Mouse (Mus musculus) limb, embryonic 11.5 days (tissue): Measurements from ENCODE around the gene Ipo5. TPM values are rescaled to one million over a fixed set of nuclear protein-coding genes. Genes with fewer than 3 reads are reported as not detected.

Source experiments
- ATAC-seq: fragments of 200-750 bp; cut with Nextera tagmentation; 2 replicates; pipeline ENCODE4 v1.8.0; 2017; ENCODE audit warnings: low read depth; ENCODE audit not compliant: insufficient number of reproducible peaks, low FRiP score, low TSS enrichment
- DNase-seq: peaks from one replicate; pipeline ENCODE4 v3.0.0-alpha.2; 2015; ENCODE audit warnings: low spot score
- H3K27ac ChIP-seq: fragments of 300-500 bp; sonication (generic); replicated peaks from 2 replicates; pipeline ENCODE4 v1.5.1; 2014; ENCODE audit warnings: low read depth, mild to moderate bottlenecking, low read length
- H3K27me3 ChIP-seq: fragments of 300-500 bp; sonication (generic); 2 replicates; pipeline ENCODE4 v1.6.1; 2014; ENCODE audit warnings: mild to moderate bottlenecking, low read length, mixed read lengths; ENCODE audit not compliant: control insufficient read depth, insufficient read depth
- H3K36me3 ChIP-seq: fragments of 300-500 bp; sonication (generic); 2 replicates; pipeline ENCODE4 v1.6.1; 2014; ENCODE audit warnings: mild to moderate bottlenecking, low read length, moderate library complexity, mixed read lengths; ENCODE audit not compliant: control insufficient read depth, insufficient read depth
- H3K4me1 ChIP-seq: fragments of 300-500 bp; sonication (generic); 2 replicates; pipeline ENCODE4 v1.6.1; 2014; ENCODE audit warnings: low read length, mixed read lengths; ENCODE audit not compliant: control insufficient read depth, insufficient read depth
- H3K4me2 ChIP-seq: fragments of 300-500 bp; sonication (generic); 2 replicates; pipeline ENCODE4 v1.6.1; 2014; ENCODE audit warnings: low read depth, mild to moderate bottlenecking, moderate library complexity; ENCODE audit not compliant: severe bottlenecking
- H3K4me3 ChIP-seq: fragments of 300-500 bp; sonication (generic); 2 replicates; pipeline ENCODE4 v1.5.1; 2014; ENCODE audit warnings: low read depth, low read length
- H3K9ac ChIP-seq: fragments of 300-500 bp; sonication (generic); 2 replicates; pipeline ENCODE4 v1.6.1; 2014; ENCODE audit warnings: mild to moderate bottlenecking, low read length
- H3K9me3 ChIP-seq: fragments of 300-500 bp; sonication (generic); 2 replicates; pipeline ENCODE4 v1.6.1; 2016; ENCODE audit warnings: low read length; ENCODE audit not compliant: control insufficient read depth
- WGBS: fragments of 180-500 bp; shearing (Covaris S2); extraction: QIAGEN DNeasy Blood & Tissue Kit; methylation state at CpG from one replicate; pipeline ENCODE4 v1.1.7; 2014; 5-methylcytosine and 5-hydroxymethylcytosine counted together
- polyA plus RNA-seq: library from polyadenylated mRNA; unstranded; fragments of >200 nt; fragmentation: Nextera tagmentation; extraction: Ambion mirVana; gene quantifications from 2 replicates; pipeline ENCODE4 v1.2.1, GENCODE M21; 2014

Gene Ipo5
- polyA plus RNA-seq, 1 experiment from 2014 or later, result 131 TPM

GRCm38 (mm10) chr14:120960551-120960950, 49.5 kb downstream of the Ipo5 start:
- Histone ChIP-seq H3K4me3 (no peak overlapping the region), H3K27ac (no peak overlapping the region), H3K36me3 (no peaks in the 10 kb centered on the region), H3K27me3 (no peaks in the 10 kb centered on the region), H3K9ac (no peak overlapping the region), H3K9me3 (no peaks in the 10 kb centered on the region), H3K4me1 (no peaks in the 10 kb centered on the region), H3K4me2 (no peak overlapping the region)
- DNase-seq, result no peak
- WGBS, result 52% methylated on average over 8 of the region's 8 CpGs
- no peak for ATAC-seq

GRCm38 (mm10) chr14:120960991-120961390, 50.0 kb downstream of the Ipo5 start:
- H3K4me3 ChIP-seq, result no peak overlapping the region

GRCm38 (mm10) chr14:120967072-120967471, 56.0 kb downstream of the Ipo5 start:
- H3K4me3 ChIP-seq, result no peak overlapping the region
- H3K4me1 ChIP-seq, result no peaks in the 10 kb centered on the region
- no peaks in the 10 kb centered on the region for H3K27me3 ChIP-seq
- ATAC-seq, result no peak
- H3K27ac ChIP-seq, result no peak overlapping the region
- H3K36me3 ChIP-seq, result no peaks in the 10 kb centered on the region
- no peak overlapping the region for H3K9ac ChIP-seq
- no peak overlapping the region for H3K4me2 ChIP-seq
- WGBS, result 88% methylated on average over 6 of the region's 6 CpGs
- H3K9me3 ChIP-seq, result no peaks in the 10 kb centered on the region
- no peak for DNase-seq

More at GRCm38 (mm10) chr14:120960991-120961390, 50.0 kb downstream of the Ipo5 start:
- Histone ChIP-seq H3K4me2 (no peak overlapping the region), H3K9me3 (no peaks in the 10 kb centered on the region), H3K27ac (no peak overlapping the region), H3K36me3 (no peaks in the 10 kb centered on the region), H3K27me3 (no peaks in the 10 kb centered on the region), H3K9ac (no peak overlapping the region), H3K4me1 (no peaks in the 10 kb centered on the region)
- no peak for ATAC-seq
- WGBS, result 62% methylated on average over 5 of the region's 5 CpGs
- DNase-seq, result no peak

GRCm38 (mm10) chr14:120968723-120969122, 57.7 kb downstream of the Ipo5 start:
- H3K4me3 ChIP-seq, result no peak overlapping the region
- no peaks in the 10 kb centered on the region for H3K27me3 ChIP-seq
- no peak overlapping the region for H3K9ac ChIP-seq
- H3K4me2 ChIP-seq, result no peak overlapping the region
- H3K27ac ChIP-seq, result no peak overlapping the region
- WGBS, result 81% methylated on average over 4 of the region's 4 CpGs
- no peaks in the 10 kb centered on the region for H3K4me1 ChIP-seq
- H3K36me3 ChIP-seq, result no peaks in the 10 kb centered on the region
- ATAC-seq (no peak), DNase-seq (no peak)
- H3K9me3 ChIP-seq, result no peaks in the 10 kb centered on the region

GRCm38 (mm10) chr14:120969673-120970072, 58.6 kb downstream of the Ipo5 start:
- ATAC-seq, result no peak

GRCm38 (mm10) chr14:120970637-120971036, 59.6 kb downstream of the Ipo5 start:
- Histone ChIP-seq H3K9ac (no peak overlapping the region), H3K36me3 (no peaks in the 10 kb centered on the region), H3K4me3 (no peak overlapping the region), H3K27me3 (no peaks in the 10 kb centered on the region), H3K27ac (no peak overlapping the region), H3K4me1 (no peaks in the 10 kb centered on the region), H3K9me3 (no peaks in the 10 kb centered on the region), H3K4me2 (no peak overlapping the region)
- 78% methylated on average over 8 of the region's 8 CpGs for WGBS
- peak; percentile 52 for DNase-seq
- no peak for ATAC-seq

More at GRCm38 (mm10) chr14:120969673-120970072, 58.6 kb downstream of the Ipo5 start:
- no peak for DNase-seq
- no peak overlapping the region for H3K4me2 ChIP-seq
- no peak overlapping the region for H3K9ac ChIP-seq
- no peaks in the 10 kb centered on the region for H3K36me3 ChIP-seq
- H3K9me3 ChIP-seq, result no peaks in the 10 kb centered on the region
- H3K27me3 ChIP-seq, result no peaks in the 10 kb centered on the region
- no peak overlapping the region for H3K4me3 ChIP-seq
- H3K4me1 ChIP-seq, result no peaks in the 10 kb centered on the region
- H3K27ac ChIP-seq, result no peak overlapping the region
- 79% methylated on average over 3 of the region's 3 CpGs for WGBS

- no peaks in the 10 kb centered on the region for H3K36me3 ChIP-seq
- no peak overlapping the region for H3K4me2 ChIP-seq
- no peak for DNase-seq
- ATAC-seq, result no peak
- no peaks in the 10 kb centered on the region for H3K4me1 ChIP-seq
- H3K27me3 ChIP-seq, result no peaks in the 10 kb centered on the region
- no peak overlapping the region for H3K27ac ChIP-seq
- no peaks in the 10 kb centered on the region for H3K9me3 ChIP-seq
- H3K9ac ChIP-seq, result no peak overlapping the region
- H3K4me3 ChIP-seq, result no peak overlapping the region
- 68% methylated on average over 6 of the region's 6 CpGs for WGBS
Measured at GRCm38 (mm10) chr14:120971313-120971712, 60.3 kb downstream of the Ipo5 start.

GRCm38 (mm10) chr14:120979559-120979958, 68.5 kb downstream of the Ipo5 start:
- peak; percentile 63 for DNase-seq
- no peak for ATAC-seq
- WGBS, result 52% methylated on average over 3 of the region's 3 CpGs

GRCm38 (mm10) chr14:120989126-120989525, 78.1 kb downstream of the Ipo5 start:
- no peaks in the 10 kb centered on the region for H3K4me1 ChIP-seq
- no peaks in the 10 kb centered on the region for H3K27me3 ChIP-seq
- DNase-seq (no peak), ATAC-seq (no peak)
- H3K36me3 ChIP-seq, result no peaks in the 10 kb centered on the region
- H3K9me3 ChIP-seq, result no peaks in the 10 kb centered on the region
- no peak overlapping the region for H3K27ac ChIP-seq
- H3K4me2 ChIP-seq, result no peak overlapping the region
- WGBS, result 71% methylated on average over 6 of the region's 6 CpGs
- no peak overlapping the region for H3K4me3 ChIP-seq
- no peak overlapping the region for H3K9ac ChIP-seq

More at GRCm38 (mm10) chr14:120979559-120979958, 68.5 kb downstream of the Ipo5 start:
- peaks cover 4% of the 10 kb centered on the region; the same call in 1 of the 2 replicates for H3K4me1 ChIP-seq
- no peaks in the 10 kb centered on the region for H3K27me3 ChIP-seq
- no peak overlapping the region for H3K4me2 ChIP-seq
- H3K27ac ChIP-seq, result no peak overlapping the region
- H3K4me3 ChIP-seq, result no peak overlapping the region
- no peaks in the 10 kb centered on the region for H3K36me3 ChIP-seq
- no peak overlapping the region for H3K9ac ChIP-seq
- no peaks in the 10 kb centered on the region for H3K9me3 ChIP-seq
